Mouse (Mus musculus) cerebellum, adult (tissue): ENCODE measurements around the gene Hecw2.

Source experiments
- ATAC-seq: cut with Nextera tagmentation; 2 replicates; pipeline ENCODE4 v1.9.2; 2017; ENCODE audit warnings: mild to moderate bottlenecking, moderate library complexity, mixed read lengths; ENCODE audit not compliant: insufficient number of reproducible peaks, low FRiP score, low TSS enrichment

The Hecw2 gene

GRCm38 (mm10) chr1:53910251-53910650 is 284.7 kb downstream of the Hecw2 start:
- ATAC-seq = no peak

- peak; percentile 59 for ATAC-seq
These were observed 285.9 kb downstream of the Hecw2 start for GRCm38 (mm10) chr1:53909118-53909517.

DNA sequence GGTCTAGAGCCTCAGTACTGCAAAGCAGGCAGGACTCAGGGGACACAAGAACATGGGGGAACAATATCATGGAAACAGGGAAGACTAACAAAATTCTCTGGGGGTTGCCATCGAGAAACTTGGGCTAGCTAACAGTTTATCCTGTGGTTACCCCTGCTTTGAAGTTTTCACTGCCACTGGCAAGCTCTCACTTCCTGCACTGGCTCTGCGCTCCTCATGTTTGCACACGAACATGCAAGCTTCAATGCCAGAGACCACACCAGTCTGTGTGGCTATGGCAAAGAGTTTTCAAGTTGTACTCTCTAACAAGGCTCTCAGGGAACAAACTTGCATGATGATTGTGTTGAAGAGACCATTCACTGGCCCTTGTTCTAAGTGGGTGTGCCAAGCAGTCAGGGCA is 288.8 kb downstream of the Hecw2 start:
- ATAC-seq = no peak

GRCm38 (mm10) chr1:53900416-53900815 is 294.6 kb downstream of the Hecw2 start:
- ATAC-seq = no peak

DNA sequence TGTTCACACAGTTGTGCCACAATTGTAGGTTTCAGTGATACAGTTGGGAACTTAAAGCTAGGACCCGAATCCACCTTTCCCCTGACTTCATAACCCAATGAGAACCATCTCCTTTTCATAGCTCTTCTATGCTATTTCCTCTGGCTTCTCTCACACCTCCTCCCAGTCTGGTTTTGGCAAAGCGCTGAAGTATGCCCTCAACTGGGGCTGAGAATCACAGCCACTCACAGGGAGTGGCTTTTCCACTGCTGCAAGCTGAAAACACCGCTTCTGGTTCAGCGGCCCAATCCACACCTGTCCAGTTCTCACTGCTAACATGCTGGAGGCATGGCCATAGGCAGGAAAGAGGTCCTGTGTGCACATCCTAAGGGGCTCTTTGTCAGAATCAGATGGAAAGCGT is 300.7 kb downstream of the Hecw2 start:
- no peak for ATAC-seq

DNA sequence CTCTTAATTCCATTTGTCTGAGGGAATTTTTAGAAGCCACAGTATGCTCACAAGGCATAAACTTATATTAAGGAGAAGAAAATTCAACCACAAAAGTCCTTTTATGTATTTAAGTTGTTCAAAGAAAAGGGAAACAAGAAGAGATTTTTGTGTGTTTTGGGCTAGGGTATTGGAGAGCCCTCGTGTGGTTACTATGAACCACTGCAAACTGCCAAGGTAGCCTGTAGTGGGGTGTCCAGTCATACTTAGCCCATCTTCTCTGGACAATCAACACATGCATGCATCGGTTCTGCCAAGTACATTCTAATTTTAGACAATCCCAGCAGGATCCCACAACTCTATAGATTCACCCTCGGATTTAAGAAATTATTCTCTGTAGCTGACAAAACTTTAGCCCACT is 304.6 kb downstream of the Hecw2 start:
- no peak for ATAC-seq

- no peak for ATAC-seq
These were observed 305.2 kb downstream of the Hecw2 start for GRCm38 (mm10) chr1:53889806-53890205.

- no peak for ATAC-seq
These were observed 312.5 kb downstream of the Hecw2 start for GRCm38 (mm10) chr1:53882480-53882879.

GRCm38 (mm10) chr1:53875919-53876318 is 319.0 kb downstream of the Hecw2 start:
- ATAC-seq = no peak

DNA sequence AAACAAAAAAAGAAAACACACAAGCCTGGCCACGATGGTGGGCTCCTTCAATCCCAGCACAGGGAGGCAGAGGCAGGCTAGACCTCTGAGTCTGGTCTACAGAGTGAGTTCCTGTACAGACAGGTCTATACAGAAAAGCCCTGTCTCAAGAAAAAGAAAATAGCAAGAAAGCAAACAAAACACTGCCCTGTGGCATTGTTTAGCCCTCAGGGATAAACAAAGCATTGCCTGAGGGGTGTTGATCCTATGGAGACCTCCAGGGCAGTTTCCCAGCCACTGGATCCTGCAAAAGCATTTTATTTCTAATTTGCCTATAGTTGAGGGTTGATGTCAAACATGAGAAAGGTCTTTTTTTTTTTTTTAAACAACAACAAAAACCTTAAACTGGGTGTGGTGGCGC is 327.7 kb downstream of the Hecw2 start:
- no peak for ATAC-seq

DNA sequence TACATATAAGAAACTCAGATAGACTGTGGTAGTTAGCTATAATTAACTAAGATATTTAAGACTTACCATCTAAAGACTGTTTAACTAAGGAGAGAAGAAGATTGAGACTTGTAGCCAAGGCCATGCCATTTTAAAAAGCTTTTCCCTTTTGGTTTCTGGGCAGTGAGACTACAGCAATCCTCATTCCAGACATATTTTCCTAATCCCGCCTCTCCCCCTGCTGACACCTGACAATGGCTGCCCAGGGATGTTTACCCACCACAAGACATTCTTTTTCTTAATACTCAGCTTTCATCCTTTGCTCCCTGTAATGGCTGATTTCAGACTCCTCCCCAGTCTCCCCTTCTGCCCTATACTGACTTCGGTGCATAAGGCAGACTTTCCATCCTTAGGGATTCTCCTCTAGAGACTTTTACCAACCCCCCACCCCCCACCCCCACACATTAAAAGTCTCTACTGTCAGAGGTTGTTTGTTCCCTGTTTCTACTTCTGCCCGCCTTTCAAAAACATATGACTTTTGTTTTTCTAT is 328.5 kb downstream of the Hecw2 start:
- no peak for ATAC-seq

GRCm38 (mm10) chr1:53864046-53864445 is 330.9 kb downstream of the Hecw2 start:
- ATAC-seq = no peak

DNA sequence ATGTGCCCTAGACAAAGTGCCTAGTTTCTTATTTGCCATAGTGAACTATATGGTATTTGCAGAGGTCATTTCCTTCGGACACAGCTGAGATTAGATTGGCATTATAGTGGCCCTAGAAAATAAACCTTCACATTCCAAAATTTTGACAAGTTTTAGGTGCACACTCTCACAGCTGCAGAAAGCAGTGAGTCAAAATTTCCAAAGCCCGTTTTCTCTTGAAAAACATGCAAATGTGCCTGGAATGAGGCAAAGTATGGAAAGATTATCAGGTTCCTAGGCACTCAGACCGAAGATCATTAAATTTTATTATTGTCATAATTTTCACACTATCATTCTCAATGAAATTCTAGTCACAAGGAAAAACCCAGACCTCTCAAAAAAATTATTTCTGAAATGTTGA is 334.4 kb downstream of the Hecw2 start:
- no peak for ATAC-seq

GRCm38 (mm10) chr1:53859175-53859574 is 335.8 kb downstream of the Hecw2 start:
- ATAC-seq = no peak

- no peak for ATAC-seq
These were observed 338.4 kb downstream of the Hecw2 start for GRCm38 (mm10) chr1:53856501-53857103.

- ATAC-seq = no peak
These were observed 339.2 kb downstream of the Hecw2 start for GRCm38 (mm10) chr1:53855732-53856131.

DNA sequence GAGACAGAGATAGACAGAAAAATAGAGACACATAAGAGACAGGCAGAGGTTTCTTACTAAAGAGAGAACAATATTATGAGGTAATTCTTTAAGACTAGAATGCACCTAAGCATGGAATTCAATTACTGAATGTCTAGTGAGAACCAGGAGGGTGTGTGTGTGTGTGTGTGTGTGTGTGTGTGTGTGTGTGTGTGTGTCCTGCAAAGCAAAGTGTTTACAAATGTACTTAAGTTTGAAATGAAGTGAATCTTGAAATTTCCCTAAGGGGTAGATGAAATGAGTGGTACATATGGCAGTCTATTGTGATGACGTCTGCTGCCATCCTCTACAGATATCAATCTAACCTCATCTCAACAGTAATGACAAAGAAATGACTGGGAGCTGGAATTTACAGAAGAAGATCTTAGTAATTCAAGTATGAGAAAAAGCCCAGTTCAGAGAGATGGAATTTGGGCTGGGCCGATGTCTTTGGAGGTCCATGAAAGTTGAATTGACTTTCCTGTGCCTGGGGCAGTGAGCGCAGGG is 342.8 kb downstream of the Hecw2 start:
- no peak for ATAC-seq

DNA sequence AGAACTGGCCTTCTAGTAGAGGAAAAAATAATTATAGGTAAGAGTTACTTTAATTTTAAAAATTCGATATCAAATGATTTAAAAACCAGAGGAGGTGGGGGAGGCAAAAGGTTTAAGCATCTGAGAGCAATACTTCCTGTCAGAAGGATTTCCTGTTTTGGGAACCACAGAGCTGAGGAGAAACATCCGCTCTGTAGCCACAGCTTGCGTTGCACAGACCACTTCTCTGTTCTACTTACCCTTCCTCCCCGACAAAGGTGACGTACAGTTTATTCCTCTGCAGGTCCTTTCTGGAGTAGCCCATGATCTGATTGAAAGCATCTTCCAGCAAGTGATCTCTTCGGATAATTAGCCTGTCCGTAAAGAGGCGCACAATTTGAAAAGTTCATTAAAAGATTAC is 343.6 kb downstream of the Hecw2 start:
- no peak for ATAC-seq

GRCm38 (mm10) chr1:53850891-53851290 is 344.1 kb downstream of the Hecw2 start:
- no peak for ATAC-seq

- ATAC-seq = no peak
These were observed 348.2 kb downstream of the Hecw2 start for GRCm38 (mm10) chr1:53846665-53847237.

DNA sequence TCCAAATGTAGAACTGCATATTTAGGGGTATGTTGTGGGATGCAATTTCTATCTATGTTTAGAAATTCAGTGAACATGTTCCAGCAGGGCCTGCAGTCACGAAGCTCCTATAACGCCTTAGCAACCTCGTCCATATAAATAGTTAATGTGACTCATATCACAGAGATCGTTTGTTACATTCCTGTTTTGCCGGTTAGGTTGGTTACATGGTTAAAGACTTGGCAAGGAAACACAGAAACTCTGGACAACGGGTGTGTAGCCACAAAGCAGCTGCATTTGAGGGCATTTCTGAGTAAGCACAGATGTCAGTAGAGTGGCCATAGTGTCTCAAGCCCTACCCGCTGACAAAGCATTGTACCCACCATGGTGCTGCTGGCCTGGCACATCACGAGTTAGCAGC is 349.1 kb downstream of the Hecw2 start:
- ATAC-seq = no peak
